Mouse (Mus musculus) urinary bladder, postnatal 10 days (tissue): Measurements from ENCODE around the gene Rab11fip4.

Experiments used
- DNase-seq: peaks from one replicate; pipeline ENCODE4 v3.0.0; 2022; ENCODE audit warnings: low spot score

Gene Rab11fip4

DNA sequence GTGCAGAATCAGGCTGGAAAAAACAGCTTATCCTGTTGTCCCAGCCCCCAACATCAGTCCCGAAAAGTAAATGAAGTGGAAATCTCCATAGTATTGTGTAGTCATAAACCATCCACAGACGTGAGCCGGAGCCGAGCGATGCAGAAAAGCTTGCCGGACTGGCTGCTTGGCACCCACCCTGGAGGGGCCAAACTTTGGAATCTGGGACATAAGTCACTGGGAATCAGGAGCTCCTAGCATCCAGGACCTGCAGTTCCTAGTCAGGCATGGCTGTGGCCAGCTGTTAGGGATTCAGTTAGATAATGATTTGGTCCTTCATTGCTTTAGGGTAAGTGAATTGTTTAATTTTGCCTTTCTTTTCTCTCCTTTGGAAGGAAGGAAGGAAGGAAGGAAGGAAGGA lies 122.2 kb downstream of the Rab11fip4 start:
- DNase-seq = no peak

DNA sequence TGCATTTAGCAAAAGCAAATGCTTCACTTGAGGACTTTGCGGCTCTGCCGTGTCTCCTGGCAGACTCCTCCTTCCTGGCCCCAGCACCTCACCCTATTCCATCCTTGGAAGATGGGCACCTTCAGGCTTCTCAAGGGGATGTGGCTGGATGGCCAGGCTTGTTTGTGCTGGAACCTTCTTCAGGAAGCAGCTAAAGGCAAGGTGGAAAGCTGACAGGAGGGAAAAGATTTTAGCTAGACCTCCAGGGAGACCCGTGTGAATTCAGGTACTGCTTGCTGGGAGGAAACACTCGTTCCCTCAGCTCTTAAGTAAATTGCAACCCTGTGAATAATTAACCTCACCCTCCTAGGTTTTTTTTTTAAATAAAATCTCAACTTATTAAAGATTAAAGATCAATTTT lies 122.7 kb downstream of the Rab11fip4 start:
- DNase-seq = no peak

GRCm38 (mm10) chr11:79714082-79714742 lies 123.2 kb downstream of the Rab11fip4 start:
- DNase-seq = no peak

GRCm38 (mm10) chr11:79714743-79715110 lies 123.7 kb downstream of the Rab11fip4 start:
- no peak for DNase-seq

DNA sequence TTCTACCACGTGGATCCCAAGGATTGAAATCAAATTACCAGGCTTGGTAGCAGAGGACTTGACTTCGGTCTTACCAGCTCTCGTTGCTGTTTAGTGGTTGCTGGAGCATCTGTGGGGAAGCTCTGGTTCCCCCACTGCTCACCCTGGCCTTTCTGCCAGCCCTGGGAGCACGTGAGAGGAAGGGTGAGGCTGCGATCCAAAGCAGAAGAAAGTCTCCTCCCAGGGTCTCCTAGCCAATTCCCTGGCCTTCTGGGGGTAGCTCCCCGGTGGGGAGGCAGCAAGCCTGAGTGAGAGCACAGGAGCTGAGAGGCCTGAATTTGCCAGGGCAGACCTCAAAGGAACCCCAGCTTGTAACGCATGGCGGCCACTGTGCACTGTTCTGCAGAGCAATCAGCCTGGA lies 124.3 kb downstream of the Rab11fip4 start:
- no peak for DNase-seq

GRCm38 (mm10) chr11:79715733-79716452 lies 124.9 kb downstream of the Rab11fip4 start:
- DNase-seq = no peak

DNA sequence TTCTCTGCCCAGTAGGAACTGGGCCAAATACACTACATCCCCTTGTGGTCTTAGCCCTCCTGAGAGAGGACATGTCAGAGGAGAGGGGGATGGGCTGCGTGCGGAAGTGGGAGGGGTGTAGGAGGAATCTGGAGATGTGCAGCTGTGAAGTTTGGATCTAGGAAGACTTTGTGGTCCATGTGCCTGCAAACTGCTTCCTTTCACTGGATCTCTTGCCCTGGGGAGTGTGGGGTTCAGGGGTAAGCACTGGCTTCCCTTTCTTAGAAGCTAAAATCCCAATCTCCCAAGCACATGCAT lies 125.4 kb downstream of the Rab11fip4 start:
- no peak for DNase-seq

DNA sequence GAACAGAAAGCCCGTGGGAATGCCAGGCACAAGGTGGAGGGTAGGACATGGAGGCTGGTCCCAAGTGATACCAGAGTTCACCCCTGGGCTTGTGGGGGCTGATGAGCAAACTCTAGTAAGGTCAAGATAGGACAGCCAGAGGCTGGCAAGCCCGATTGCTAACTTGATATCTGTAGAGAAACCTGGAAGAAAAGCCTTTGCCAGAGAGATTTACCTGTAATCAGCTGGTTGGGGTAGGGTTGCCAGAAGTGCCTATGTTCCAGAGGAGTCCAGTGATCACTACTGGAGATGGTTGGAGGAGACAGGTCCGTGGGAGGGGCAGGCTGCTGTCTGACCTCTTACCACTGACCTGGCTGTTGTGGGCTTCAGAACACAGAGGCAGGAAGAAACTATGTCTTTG lies 126.3 kb downstream of the Rab11fip4 start:
- DNase-seq = no peak

- DNase-seq = no peak
Measured at GRCm38 (mm10) chr11:79717801-79718200, 126.8 kb downstream of the Rab11fip4 start.

DNA sequence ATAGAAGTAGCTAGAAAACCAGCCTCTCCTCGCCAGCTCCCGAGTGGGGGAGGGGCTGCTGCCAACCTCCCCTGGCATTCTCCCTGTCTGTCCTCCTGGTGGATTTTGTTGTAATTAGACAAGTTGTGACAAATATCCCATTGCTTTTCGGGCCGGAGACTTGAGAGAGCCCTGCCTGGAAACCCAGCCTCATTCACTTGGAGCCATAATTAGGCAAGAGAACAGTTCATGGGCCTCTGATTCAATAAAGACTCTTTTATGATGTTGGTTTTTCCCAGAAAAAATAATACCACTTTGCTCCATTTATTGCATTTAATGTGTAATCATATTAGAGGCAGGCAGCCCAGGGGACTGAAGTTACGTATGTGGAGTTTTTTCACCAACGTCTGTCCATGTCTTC lies 127.2 kb downstream of the Rab11fip4 start:
- DNase-seq = no peak

GRCm38 (mm10) chr11:79718829-79719346 lies 127.9 kb downstream of the Rab11fip4 start:
- DNase-seq = no peak

DNA sequence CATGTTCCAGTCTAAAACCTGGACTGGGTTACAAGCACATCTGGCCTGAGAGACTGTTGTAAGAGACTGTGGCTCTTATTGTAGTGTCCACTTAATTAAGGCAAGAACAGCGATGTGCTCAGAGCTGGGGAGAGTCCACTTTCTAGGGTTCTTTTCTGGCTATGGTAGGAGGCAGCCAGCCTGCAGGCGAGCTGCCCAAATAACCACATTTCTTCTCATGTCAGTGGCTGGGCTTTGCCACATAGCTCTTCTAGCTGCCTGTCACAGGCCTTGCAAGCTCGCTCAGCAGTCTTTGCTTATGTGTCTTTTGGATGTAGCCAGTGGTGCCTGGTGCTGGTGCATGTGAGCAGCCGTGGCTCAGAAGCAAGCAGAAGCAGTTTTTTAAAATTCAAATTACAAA lies 129.7 kb downstream of the Rab11fip4 start:
- DNase-seq = no peak

DNA sequence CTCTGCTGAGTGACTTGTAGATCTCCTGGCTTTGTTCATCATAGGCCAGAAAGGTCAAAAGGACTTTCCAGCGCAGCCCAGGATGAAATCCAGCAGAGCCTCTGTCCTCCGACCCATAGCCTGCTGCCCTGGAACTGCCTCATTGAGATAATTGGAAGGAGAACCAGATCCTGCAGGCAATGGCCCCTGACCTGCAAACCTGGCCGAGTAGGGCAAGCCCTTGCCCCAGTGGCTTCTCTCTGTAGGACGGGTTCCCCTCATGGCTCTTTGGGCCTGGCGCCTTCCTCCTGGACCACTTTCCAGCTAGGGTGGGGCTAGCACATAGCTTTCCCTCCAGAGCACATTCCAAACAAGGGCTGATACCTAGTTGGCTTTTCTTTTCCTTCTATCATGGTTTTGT lies 131.8 kb downstream of the Rab11fip4 start:
- DNase-seq = no peak

DNA sequence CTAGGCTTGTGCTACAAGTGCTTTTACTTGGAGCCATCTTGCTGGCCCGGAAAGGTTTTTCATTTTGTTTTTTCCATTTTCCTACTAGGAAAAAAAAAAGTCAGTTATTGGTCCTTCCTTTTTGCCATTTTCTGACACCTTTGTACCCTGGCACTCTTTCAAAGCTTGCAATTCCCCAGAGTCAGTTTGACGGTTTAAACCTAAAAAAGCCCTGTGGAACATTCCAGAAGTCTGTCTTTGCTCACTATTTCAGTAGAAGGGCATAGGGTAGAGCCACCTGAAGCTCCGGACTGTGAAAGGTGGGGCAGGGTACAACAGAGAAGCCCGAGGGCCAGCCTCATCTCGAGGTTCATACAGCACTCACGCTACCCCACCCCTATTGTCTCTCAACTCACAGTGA lies 134.0 kb downstream of the Rab11fip4 start:
- DNase-seq = no peak

GRCm38 (mm10) chr11:79729231-79730047 lies 138.4 kb downstream of the Rab11fip4 start:
- no peak for DNase-seq

- no peak for DNase-seq
Measured at GRCm38 (mm10) chr11:79730462-79730861, 139.4 kb downstream of the Rab11fip4 start.

GRCm38 (mm10) chr11:79731476-79731875 lies 140.5 kb downstream of the Rab11fip4 start:
- DNase-seq = no peak

DNA sequence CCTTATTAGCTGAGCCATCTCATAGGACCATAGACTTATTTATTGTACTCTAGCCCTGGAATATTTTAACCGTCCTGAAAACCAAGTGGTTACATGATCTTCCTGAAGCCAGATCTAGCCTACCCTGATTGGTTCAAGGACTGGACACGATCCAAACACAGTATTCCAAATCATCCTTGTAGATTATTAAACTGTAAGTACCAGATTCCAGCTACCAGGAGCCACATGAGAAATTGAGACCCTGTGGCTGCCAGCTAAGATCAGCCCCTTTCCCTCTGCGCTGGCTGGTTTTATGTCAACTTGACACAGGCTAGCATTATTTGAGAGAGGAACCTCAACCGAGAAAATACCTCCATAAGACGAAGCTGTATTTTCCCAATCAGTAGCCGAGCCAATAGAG lies 142.0 kb downstream of the Rab11fip4 start:
- no peak for DNase-seq

DNA sequence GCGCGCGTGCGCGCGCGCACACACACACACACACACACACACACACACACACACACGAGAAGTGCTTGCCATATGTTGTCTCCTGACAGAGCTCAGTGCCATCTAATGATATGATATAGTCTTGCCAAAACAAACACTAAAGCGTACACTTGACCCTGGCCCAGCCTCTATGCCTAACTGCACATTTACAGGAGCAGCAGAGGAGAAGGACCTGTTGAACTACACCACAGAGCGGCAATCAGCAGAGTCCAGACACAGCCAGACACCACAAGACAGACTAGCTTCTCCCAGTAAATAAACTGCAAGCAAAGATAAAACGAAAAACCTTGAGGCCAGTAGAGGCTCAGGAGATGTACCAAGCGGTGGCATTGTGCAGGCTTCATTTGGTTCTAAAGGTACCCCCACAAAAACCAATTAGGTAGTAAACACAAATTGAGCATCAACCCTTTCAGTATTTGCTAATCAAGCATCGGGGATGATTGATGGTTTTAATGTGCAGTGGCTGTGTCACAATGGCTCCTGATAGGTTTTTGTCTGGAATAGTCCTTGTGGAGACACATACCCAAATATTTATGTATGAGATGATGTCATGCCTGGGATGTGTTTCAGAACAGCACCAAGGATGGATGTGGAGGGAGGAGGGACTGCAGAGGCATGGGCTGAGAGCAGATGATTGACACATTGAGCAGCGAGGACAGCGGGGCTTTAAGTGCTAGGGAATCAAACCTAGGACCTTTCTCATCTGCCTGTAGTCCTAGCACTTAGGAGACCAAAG lies 145.4 kb downstream of the Rab11fip4 start:
- no peak for DNase-seq

- no peak for DNase-seq
Measured at GRCm38 (mm10) chr11:79737126-79737697, 146.2 kb downstream of the Rab11fip4 start.

- DNase-seq = no peak
Measured at GRCm38 (mm10) chr11:79737865-79738502, 147.0 kb downstream of the Rab11fip4 start.
